Mouse (Mus musculus): ENCODE measurements around the gene Itgb3. TPM values are rescaled to one million over a fixed set of nuclear protein-coding genes. Genes with fewer than 3 reads are reported as not detected.

Gene Itgb3
- polyA plus RNA-seq, 1 experiment from 2014 or later = 2.3 TPM

DNA sequence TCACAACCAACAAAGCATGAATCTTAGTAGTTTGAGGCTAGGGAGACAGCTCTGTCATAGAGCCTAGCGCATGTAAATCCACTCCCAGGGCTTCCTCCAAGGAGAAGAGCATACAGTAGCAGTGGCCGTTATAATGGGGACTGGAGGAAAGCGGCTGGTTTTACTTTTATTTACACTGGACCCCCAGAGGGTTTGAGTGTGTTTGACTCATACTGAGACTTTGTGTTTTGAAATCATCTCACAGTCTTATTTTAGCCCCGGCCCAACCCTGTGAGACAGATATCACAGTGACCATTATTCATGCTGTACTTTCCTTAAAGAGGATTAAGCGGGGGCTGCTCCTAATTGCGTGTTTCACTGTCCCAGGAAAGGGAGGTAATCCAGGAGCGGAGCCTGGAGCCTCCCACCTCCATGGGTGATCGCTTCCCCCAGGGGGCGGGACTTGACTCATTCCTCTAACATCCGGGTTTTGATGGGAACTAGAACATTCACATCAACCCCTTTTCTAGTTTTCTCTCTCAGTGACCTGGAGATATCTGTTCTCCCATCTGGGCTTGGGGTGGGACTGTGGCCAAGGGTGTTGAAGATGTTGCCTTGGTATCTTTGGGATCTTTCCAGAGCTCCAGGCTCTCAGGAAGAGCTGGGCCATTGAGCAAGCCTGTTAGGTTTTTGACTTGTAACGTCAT, 20.0 kb downstream of the Itgb3 start:
- no peak for ATAC-seq (ENCODE audit: low FRiP score, low read depth)
- no peaks in the 10 kb centered on the region for H3K9me3 ChIP-seq

DNA sequence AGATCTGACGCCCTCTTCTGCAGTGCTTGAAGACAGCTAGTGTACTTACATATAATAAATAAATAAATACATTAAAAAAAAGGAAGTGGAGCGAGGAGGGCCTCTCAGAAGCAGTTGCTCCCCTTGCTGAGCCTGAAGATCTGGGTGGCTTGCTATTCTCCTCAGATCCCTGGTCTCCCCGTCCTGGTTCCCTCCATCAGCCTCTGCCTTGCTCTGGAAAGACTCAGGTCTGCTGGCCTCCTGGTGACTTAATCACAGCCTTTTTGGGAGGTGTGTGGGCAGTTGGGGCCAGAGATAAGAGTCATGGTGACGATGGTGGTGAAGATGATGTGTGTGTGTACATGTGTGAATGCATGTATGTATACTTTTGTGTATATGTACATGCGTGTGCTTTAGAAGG, 20.8 kb downstream of the Itgb3 start:
- Histone ChIP-seq H3K27me3 (no peaks in the 10 kb centered on the region), H3K9ac (no peak overlapping the region), H3K36me3 (no peaks in the 10 kb centered on the region), H3K27ac (no peak overlapping the region), H3K9me3 (no peaks in the 10 kb centered on the region), H3K4me2 (replicated peaks) (no peak overlapping the region), H3K4me3 (no peak overlapping the region), H3K4me1 (peaks cover 18% of the 10 kb centered on the region)
- ATAC-seq (ENCODE audit: low FRiP score, low read depth) = no peak
- WGBS = 83% methylated on average over 5 of the region's 5 CpGs

More for the DNA sequence above, 20.0 kb downstream of the Itgb3 start:
- Histone ChIP-seq H3K36me3 (no peaks in the 10 kb centered on the region), H3K4me1 (peaks cover 18% of the 10 kb centered on the region), H3K4me2 (replicated peaks) (no peak overlapping the region), H3K9ac (no peak overlapping the region), H3K27me3 (no peaks in the 10 kb centered on the region), H3K27ac (no peak overlapping the region), H3K4me3 (no peak overlapping the region)
- WGBS = 59% methylated on average over 11 of the region's 11 CpGs

DNA sequence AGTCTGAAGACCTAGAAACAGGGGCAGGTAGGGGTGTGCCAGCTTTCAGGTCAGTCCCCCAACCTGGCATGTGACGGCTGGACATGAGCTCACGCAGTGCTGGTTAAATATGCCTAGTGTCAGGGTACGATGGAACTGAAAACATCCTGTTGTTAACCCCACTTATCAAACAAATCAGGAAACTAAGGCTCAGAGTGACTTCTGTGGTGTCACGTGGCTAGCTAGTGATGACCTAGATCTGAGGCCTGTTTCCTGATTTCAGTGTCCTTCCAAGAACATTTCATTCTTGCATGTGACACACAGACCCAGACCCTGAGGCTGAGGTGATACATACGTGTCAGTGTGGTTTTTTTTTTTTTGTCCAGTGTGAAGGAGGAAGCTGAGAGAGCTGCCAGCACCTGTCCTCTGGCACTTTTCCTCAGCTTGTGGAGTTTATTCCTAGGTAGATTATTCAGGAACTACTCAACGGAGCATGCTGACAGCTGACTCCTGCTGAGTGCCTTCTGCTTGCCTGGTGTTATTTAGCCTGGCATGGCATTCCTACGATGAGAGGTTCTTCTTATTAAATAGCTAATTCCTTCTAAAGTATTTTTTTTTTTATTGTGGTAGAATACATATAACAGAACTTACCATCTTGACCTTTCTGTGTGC, 22.5 kb downstream of the Itgb3 start:
- WGBS = 74% methylated on average over 7 of the region's 7 CpGs
- Histone ChIP-seq H3K36me3 (no peaks in the 10 kb centered on the region), H3K27me3 (no peaks in the 10 kb centered on the region), H3K4me3 (no peak overlapping the region), H3K4me2 (replicated peaks) (no peak overlapping the region), H3K9me3 (no peaks in the 10 kb centered on the region), H3K4me1 (peaks cover 9% of the 10 kb centered on the region), H3K9ac (no peak overlapping the region), H3K27ac (no peak overlapping the region)
- no peak for ATAC-seq (ENCODE audit: low FRiP score, low read depth)

DNA sequence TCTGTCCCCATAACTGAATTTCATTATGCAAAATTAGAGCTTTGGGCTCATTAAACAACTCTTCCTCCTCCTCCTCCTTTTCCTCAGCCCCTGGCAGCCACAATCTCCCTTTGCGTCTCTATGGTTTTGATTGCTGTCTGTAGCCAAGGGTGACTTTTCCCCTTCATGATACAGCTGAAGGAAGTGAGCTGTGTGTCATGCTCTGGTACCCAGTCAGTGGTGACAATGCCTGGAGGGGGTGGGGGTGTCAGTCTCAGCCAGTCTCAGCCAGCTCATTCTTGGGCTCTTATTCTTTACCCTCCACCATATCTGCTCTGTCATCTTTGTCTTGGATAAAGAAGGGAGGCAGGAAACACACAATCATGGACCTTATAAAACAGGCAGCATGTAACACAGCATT, 23.5 kb downstream of the Itgb3 start:
- Histone ChIP-seq H3K4me3 (no peak overlapping the region), H3K9ac (no peak overlapping the region), H3K27ac (no peak overlapping the region), H3K4me2 (replicated peaks) (no peak overlapping the region), H3K27me3 (no peaks in the 10 kb centered on the region), H3K36me3 (no peaks in the 10 kb centered on the region), H3K4me1 (no peaks in the 10 kb centered on the region), H3K9me3 (no peaks in the 10 kb centered on the region)
- ATAC-seq (ENCODE audit: low FRiP score, low read depth) = no peak
- 61% methylated on average over 1 of the region's 1 CpGs for WGBS

DNA sequence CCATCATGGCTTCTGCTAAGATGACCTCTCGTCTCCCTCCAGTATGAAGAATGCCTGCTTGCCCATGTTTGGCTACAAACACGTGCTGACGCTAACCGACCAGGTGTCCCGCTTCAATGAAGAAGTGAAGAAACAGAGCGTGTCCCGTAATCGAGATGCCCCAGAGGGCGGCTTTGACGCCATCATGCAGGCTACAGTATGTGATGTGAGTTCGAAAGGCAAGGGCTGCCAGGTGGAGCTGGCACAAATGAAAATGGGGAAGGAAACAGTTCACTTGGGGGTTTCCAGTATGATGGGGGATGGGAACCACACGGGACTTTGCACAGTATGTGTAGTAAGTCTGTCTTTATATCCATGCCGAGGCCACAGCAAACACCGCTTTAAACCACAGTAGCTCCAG, 29.2 kb downstream of the Itgb3 start:
- ATAC-seq (ENCODE audit: low FRiP score, low read depth) = no peak
- no peaks in the 10 kb centered on the region for H3K9me3 ChIP-seq
- no peak overlapping the region for H3K27ac ChIP-seq
- H3K4me1 ChIP-seq = no peaks in the 10 kb centered on the region
- 89% methylated on average over 14 of the region's 14 CpGs for WGBS
- no peaks in the 10 kb centered on the region for H3K27me3 ChIP-seq
- no peak overlapping the region for H3K4me2 ChIP-seq (replicated peaks)
- H3K36me3 ChIP-seq = no peaks in the 10 kb centered on the region
- H3K4me3 ChIP-seq = no peak overlapping the region
- H3K9ac ChIP-seq = no peak overlapping the region

DNA sequence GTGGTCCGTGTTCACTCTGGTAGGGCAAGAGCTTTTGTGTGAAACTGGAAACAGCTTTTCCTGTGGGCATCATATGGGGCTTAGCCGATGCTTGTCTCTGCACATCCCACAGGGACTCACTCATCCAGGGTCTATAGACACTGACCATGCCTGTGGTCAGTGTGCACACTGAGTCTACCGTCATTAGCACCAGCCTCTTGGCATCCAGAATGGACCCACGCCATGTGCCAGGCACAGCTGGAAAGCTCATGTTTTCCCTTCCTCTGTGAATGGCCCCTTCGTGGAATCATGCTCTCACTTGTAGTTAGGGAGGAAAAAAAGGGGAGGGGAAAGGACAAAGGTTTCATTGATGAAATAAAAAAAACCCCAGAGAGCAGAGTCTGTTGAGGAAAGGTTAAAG, 30.2 kb downstream of the Itgb3 start:
- Histone ChIP-seq H3K4me1 (no peaks in the 10 kb centered on the region), H3K9me3 (no peaks in the 10 kb centered on the region), H3K27ac (no peak overlapping the region), H3K4me2 (replicated peaks) (no peak overlapping the region), H3K27me3 (no peaks in the 10 kb centered on the region), H3K36me3 (no peaks in the 10 kb centered on the region), H3K9ac (no peak overlapping the region), H3K4me3 (no peak overlapping the region)
- no peak for ATAC-seq (ENCODE audit: low FRiP score, low read depth)
- WGBS = 62% methylated on average over 5 of the region's 5 CpGs

DNA sequence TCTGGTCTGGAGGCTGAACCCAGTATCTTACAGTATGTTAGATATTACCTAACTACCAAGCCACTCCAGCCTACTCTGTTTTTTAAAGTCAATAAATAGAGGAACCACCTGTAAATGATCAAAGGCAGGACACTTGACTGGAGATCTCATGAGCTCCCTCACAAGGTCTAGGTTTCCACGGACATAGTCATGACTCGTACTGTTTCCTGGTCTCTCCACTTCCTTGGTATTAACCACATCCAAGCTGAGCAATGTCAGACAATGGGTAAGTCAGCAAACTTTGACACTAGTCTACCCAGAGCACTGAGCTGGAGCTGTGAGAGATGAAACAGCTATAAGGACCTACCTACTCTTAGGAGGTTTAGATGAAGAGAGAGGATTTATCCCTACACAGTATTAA, 31.1 kb downstream of the Itgb3 start:
- Histone ChIP-seq H3K27me3 (no peaks in the 10 kb centered on the region), H3K9ac (no peak overlapping the region), H3K4me2 (replicated peaks) (no peak overlapping the region), H3K4me3 (no peak overlapping the region), H3K4me1 (no peaks in the 10 kb centered on the region), H3K36me3 (no peaks in the 10 kb centered on the region), H3K9me3 (no peaks in the 10 kb centered on the region), H3K27ac (no peak overlapping the region)
- 74% methylated on average over 2 of the region's 2 CpGs for WGBS
- ATAC-seq (ENCODE audit: low FRiP score, low read depth) = no peak

DNA sequence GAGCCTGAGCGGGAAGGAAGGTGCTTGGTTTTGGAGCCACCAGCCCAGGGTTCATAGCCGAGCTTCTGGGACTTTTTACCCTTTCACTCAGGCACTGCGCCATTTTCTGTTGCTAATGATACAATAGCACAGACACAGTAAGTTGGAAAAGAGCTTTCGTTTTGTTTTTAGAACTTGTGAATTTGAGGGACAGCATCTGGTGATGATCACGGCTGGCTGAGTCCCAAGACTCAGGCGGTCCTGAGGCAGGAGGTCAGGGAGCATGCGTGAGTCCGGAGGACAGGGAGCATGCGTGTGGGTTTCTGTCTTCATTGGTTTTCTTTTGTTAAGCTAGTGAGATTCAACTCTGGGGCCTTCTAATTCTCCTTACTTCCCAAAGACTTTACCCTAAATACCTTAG, 31.8 kb downstream of the Itgb3 start:
- Histone ChIP-seq H3K9me3 (no peaks in the 10 kb centered on the region), H3K4me1 (no peaks in the 10 kb centered on the region), H3K9ac (no peak overlapping the region), H3K36me3 (no peaks in the 10 kb centered on the region), H3K27me3 (no peaks in the 10 kb centered on the region), H3K27ac (no peak overlapping the region), H3K4me3 (no peak overlapping the region), H3K4me2 (replicated peaks) (no peak overlapping the region)
- 83% methylated on average over 9 of the region's 9 CpGs for WGBS
- ATAC-seq (ENCODE audit: low FRiP score, low read depth) = no peak

DNA sequence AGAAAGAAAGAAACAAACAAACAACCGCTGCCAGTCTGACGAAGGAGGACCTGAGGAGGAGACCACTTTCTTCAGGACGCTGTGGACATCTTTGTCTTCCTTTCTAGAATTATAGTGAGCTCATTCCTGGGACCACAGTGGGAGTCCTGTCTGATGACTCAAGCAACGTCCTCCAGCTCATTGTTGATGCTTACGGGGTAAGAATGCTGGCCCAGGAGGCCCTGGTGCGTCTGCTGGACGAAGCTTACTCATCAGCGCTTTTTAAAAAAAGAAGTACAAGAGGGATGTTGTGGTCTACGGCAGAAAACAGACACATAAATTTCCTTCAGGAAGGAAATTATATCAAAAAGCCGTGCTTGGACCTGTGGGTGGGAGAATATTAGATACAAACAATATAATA, 33.1 kb downstream of the Itgb3 start:
- ATAC-seq (ENCODE audit: low FRiP score, low read depth) = no peak
- whole genome bisulfite sequencing = 85% methylated on average over 10 of the region's 10 CpGs
- H3K27me3 ChIP-seq = no peaks in the 10 kb centered on the region
- no peaks in the 10 kb centered on the region for H3K4me1 ChIP-seq
- no peaks in the 10 kb centered on the region for H3K36me3 ChIP-seq
- no peak overlapping the region for H3K27ac ChIP-seq
- H3K4me3 ChIP-seq = no peak overlapping the region
- H3K9ac ChIP-seq = no peak overlapping the region
- no peaks in the 10 kb centered on the region for H3K9me3 ChIP-seq
- H3K4me2 ChIP-seq (replicated peaks) = no peak overlapping the region

DNA sequence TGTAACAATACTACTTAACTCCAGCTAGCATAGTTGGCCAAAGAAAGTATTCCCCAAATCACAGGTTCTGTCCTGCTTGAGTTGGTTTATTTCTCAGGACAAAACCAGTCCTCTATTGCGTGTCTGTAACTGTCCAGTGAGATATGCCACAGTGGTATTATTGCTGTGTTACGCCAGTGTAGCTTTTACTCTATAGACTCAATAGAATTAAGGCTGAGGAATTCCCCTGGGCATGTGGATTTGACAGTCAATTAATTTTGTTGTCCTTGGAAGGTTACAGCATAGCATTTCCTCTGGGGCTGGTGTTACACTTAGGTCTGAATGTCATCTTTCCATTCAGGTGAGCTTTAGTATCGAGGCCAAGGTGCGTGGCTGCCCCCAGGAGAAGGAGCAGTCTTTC, 35.4 kb downstream of the Itgb3 start:
- Histone ChIP-seq H3K9me3 (no peaks in the 10 kb centered on the region), H3K36me3 (no peaks in the 10 kb centered on the region), H3K4me3 (no peak overlapping the region), H3K27ac (no peak overlapping the region), H3K27me3 (no peaks in the 10 kb centered on the region), H3K4me2 (replicated peaks) (no peak overlapping the region), H3K9ac (no peak overlapping the region), H3K4me1 (no peaks in the 10 kb centered on the region)
- ATAC-seq (ENCODE audit: low FRiP score, low read depth) = no peak
- WGBS = 79% methylated on average over 4 of the region's 4 CpGs

DNA sequence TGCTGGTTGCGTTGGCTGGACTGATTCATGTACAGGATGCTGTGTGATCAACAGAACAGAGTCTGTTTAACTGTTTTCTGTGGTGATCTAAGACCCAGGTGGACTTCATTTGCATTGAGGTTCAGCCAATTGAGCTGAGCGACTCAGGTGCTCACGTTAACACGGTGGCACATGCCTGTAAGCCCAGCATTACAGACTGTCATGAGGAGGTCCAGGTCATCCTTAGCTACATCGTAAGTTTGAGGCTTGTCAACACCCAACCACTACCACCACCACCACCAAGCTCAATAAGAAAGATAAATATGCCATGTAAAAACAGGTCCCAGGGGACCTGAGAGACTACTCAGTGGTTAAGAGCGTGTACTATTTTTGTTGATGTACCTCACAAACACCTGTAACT, 37.6 kb downstream of the Itgb3 start:
- H3K27ac ChIP-seq = no peak overlapping the region
- H3K9ac ChIP-seq = no peak overlapping the region
- H3K27me3 ChIP-seq = no peaks in the 10 kb centered on the region
- H3K9me3 ChIP-seq = no peaks in the 10 kb centered on the region
- H3K4me1 ChIP-seq = no peaks in the 10 kb centered on the region
- no peak overlapping the region for H3K4me3 ChIP-seq
- whole genome bisulfite sequencing = 83% methylated on average over 6 of the region's 6 CpGs
- no peak overlapping the region for H3K4me2 ChIP-seq (replicated peaks)
- H3K36me3 ChIP-seq = no peaks in the 10 kb centered on the region
- no peak for ATAC-seq (ENCODE audit: low FRiP score, low read depth)

DNA sequence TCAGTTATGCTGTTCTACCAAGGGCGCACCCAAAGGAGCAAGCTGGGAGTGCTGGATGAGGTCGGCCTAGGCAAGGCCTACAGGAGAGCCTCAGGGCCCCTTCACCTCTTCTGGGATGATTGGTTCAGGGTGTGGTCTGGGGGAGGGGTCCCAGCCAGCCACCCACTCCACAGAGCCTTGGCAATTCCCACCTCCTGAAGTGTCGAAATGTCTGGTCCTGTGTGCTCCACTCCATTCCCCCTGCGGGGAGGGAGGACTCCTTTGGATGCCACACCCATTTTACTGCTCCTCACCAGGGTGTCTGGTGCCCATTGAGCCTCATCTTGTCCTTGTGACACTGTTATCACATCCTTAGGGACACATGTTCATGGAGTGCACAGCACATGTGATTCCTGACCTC, 38.4 kb downstream of the Itgb3 start:
- no peaks in the 10 kb centered on the region for H3K27me3 ChIP-seq
- 63% methylated on average over 4 of the region's 4 CpGs for WGBS

DNA sequence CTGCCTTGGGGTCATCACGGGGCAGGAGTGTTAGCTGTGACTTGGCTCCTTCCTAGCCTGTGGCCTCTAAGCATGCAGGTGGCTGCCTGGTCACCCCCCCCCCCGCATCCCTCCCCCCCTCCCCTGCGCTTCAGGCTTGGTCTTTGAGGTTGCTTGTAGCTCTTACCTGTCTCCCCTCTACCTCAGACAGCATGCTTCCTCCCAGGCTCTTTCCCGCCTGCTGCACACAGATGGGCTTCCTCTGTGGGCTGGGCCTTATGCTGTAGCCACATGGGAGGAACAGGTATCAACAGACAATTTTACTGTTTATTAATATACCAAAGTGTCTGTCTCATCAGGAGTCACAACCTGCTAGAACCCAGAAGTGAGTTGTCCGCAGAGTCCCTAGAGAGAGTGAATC, 38.8 kb downstream of the Itgb3 start:
- H3K27ac ChIP-seq = no peak overlapping the region
- ATAC-seq (ENCODE audit: low FRiP score, low read depth) = no peak
- H3K9me3 ChIP-seq = no peaks in the 10 kb centered on the region
- no peak overlapping the region for H3K4me3 ChIP-seq
- no peaks in the 10 kb centered on the region for H3K4me1 ChIP-seq
- no peak overlapping the region for H3K4me2 ChIP-seq (replicated peaks)
- no peak overlapping the region for H3K9ac ChIP-seq
- 69% methylated on average over 4 of the region's 5 CpGs for WGBS
- H3K36me3 ChIP-seq = no peaks in the 10 kb centered on the region
- no peaks in the 10 kb centered on the region for H3K27me3 ChIP-seq

More for the DNA sequence above, 38.4 kb downstream of the Itgb3 start:
- H3K36me3 ChIP-seq = no peaks in the 10 kb centered on the region
- no peak overlapping the region for H3K27ac ChIP-seq
- H3K9me3 ChIP-seq = no peaks in the 10 kb centered on the region
- H3K4me1 ChIP-seq = no peaks in the 10 kb centered on the region
- H3K9ac ChIP-seq = no peak overlapping the region
- ATAC-seq (ENCODE audit: low FRiP score, low read depth) = no peak
- no peak overlapping the region for H3K4me3 ChIP-seq
- no peak overlapping the region for H3K4me2 ChIP-seq (replicated peaks)
